Mouse (Mus musculus) cerebellum, adult 11 months (tissue): Measurements from ENCODE around the gene Aurkb.
A peak's percentile ranks its signal among the peaks of the same experiment; 100 is the strongest.
"Not testable (repeated sequence)": the region's sequence is repeated elsewhere in the genome, so short reads cannot be mapped to it uniquely, and the experiment has no call there.

Source experiments
- DNase-seq: peaks from one replicate; pipeline ENCODE4 v3.0.0; 2022

The Aurkb gene

DNA sequence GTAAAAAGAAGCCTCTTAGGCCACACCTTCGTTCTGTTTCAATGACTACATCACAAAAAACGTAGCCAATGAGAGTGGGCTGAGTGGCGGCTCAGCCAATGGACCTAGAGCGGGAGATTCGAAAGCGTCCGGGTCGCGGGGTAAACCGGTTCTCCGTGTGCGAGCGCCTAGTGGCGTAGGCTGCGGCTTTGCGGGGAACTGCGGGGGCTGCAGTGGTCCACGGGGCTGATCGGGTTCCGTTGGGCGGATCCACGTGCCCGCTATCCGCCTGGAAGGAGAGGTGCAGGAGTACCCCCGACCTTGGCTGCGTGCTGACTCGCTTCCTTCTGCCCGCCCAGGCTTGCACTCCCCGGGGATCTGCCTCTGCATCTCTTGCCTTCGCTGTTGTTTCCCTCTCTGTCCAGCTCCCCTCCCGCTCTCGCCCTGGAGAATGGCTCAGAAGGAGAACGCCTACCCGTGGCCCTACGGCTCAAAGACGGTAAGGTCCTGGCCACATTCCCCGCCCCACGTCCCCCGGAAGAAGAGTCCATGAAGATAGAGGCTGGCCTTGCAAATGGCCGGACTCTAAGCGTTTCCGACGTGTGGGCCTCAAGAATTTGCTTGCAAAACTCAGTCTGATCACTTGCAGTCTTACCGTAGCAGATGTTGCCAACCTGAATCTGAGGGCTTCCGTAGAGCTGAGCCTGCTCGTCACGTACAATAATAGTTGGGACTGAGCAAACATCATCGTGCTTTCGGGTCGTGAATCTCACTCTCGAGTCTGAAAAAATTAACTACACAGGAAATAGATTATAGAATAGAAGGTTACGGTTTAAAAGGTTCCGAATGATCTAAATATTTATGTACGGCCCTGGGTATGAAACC is at the start of gene Aurkb:
TSS of gene Aurkb (plus strand) at position 117 of the 864 bp plus-strand sequence.
- DNase-seq, result peak; percentile 61

DNA sequence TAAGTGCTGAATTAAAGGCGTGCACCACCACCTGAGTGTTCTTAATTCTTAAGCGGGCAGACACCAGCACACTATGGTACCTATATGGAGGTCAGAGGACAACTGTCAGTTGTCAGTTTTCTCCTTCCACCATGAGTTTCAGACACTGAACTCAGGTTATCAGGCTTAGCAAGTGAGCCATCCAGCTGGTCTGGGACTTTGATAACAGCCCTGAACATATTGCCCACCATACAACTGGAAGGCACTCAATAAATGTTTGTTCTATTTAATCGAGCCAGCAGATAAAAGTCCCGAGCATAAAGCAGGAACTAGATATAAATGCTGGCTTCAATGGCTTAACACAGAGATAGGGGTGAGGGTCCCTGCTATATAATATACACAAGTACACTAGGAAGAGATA is 48.4 kb upstream of the Aurkb start:
- no peak for DNase-seq

DNA sequence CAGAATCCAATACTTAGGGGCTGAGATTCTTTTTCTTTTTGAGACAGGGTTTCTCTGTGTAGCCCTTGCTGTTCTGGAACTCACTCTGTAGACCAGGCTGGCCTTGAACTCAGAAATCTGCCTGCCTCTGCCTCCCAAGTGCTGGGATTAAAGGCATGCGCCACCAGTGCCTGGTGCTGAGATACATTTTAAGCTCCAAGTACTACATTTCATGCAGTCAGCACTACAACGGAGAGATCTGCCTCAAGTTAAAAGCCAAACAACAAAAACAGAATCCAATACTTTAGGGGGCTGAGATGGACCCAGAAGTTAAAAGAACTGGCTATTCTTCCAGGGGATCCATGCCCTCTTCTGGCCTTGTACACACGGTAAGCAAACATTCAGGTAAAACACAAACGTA is 42.7 kb upstream of the Aurkb start:
- DNase-seq, result not testable (repeated sequence)

DNA sequence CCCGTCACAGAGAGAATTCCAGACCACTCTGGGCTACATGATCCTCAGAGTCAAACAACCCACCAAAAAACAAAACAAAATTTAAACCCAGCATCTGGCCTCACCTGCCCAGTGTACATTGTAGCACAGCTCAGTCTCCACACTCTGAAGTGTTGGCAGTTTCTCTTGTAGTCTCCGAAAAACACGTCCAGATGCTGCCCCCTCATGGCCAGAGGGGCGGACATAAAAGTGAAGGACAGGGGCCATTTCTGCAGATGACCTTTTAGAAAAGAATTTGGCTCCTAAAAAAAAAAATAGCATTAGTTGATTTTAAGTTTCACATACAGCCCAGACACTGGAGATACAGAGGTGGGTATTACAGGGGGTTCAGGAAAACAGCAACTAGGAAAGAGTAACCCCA is 41.9 kb upstream of the Aurkb start:
- DNase-seq, result no peak

DNA sequence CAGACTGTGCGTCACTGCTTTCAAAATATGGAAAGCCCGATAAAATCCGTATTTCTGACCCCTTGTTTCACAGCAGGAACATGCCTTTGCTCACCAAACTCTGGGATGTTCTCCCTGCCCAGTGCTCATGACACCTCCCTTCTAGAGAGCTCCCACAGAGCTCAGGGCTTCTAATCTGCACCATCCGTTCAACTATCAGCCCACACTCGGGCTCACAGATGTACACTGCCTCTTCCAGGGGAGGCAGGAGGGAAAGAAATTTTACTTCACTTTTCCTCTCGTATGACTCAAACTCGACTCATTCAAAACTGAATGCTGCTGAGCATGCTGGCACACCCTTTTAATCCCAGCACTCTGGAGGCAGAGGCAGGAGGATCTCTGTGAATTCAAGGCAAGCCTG is 40.3 kb upstream of the Aurkb start:
- DNase-seq, result no peak

DNA sequence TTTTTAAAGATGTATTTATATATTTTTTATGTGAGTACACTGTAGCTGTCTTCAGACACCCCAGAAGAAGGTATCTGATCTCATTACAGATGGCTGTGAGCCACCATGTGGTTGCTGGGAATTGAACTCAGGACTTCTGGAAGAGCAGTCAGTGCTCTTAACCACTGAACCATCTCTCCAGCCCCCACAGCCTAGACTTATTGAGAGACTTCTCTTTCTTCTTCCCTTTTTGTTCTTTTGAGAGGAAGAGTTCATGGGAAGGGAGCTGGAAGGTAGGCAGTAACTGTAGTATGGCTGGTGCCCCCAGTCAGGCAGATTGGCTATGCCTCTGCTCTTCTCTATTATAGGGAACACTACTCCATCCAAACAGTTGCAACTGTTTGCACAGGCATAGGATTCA is 38.9 kb upstream of the Aurkb start:
- not testable (repeated sequence) for DNase-seq

DNA sequence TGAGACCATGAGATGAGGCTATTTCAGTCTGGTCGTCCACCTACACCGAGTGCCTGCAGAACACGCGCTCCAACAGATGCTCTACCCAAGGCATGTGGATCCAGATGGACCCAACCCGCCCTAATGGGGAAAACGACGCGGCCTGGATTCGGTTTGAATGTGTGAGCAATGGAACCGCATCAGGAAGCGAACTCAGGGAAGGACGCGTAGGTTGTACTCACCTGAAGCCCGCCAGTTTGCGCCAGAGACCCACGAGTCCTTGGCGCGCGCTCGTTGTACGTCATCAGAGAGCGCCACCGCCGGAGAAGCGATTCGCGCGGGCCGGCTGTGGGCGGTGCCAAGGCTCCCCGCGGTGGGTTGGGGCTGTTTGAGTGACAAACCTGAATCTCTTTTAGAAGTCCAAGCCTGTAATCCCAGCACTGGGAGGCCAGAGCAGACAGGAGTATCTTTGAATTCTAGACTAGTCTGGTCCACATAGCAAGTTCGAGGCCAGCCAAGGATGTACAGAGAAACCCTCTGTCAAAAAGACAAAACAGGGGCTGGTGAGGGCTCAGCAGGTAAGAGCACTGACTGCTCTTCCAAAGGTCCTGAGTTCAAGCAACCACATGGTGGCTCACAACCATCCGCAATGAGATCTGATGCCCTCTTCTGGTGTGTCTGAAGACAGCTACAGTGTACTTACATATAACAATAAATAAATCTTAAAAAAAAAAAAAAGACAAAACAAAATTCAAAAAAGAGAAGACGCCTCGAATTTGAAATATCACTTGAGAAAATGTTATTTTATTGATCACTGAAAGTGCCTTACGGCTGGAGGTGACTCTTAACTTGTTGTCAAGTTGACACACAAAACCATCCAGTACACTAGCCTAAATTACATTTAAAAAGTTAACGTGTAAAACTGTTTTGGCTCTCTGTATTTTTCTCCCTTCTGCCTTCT is 37.0 kb upstream of the Aurkb start, which contains the start of gene Pfas:
TSS of gene Pfas (minus strand) at position 279 of the 940 bp plus-strand sequence.
- DNase-seq, result peak; percentile 90

DNA sequence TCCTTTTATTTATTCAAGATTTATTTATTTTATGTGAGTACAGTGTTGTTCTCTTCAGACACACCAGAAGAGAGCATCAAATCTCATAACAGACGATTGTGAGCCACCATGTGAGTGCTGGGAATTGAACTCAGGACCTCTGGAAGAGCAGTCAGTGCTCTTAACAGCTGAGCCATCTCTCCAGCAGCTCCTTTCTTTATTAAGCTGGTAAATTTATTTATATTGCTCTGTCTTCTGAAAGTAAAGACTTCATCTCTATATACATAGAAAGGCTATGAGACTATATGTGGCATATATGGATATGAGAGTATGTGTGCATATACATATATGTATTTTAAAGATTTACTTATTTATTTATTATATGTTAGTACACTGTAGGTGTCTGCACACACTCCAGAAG is 35.9 kb upstream of the Aurkb start:
- no peak for DNase-seq

DNA sequence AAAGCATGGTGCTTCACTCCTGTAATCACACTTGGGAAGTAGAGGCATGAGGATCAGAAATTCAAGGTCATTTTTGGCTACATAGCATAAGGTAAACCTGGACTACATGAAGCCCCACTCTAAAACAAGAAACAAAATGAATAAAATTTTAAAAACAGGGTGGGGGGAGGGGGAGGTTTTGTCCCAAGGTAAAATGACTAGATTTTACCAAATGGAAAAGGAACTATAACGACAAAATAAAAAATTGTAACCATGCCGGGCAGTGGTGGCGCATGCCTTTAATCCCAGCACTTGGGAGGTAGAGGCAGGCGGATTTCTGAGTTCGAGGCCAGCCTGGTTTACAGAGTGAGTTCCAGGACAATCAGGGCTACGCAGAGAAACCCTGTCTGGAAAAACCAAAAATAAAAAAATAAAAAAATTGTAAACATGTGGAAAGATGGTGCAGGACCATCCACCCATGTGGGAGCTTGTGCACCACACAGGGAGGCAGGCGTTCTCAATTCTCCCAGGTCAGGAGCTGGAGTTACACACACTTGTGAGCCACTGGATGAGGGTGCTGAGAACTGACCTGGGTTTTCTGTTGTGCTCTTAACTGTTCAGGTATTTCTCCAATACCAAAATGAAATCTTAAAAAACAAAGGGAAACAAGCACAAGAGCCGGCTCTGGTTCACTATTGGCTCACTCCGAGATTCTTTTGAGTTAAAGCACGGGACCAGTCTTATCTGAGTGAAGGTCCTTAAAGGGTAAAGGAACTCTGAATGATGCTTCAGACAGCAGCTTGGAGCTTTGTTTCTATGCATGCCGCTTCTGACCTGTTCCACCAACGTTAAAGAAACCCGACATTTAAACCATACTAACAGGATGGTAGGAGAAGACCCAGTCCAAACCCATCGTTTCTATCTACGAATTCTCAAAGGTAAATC is 34.8 kb upstream of the Aurkb start:
- DNase-seq, result no peak

DNA sequence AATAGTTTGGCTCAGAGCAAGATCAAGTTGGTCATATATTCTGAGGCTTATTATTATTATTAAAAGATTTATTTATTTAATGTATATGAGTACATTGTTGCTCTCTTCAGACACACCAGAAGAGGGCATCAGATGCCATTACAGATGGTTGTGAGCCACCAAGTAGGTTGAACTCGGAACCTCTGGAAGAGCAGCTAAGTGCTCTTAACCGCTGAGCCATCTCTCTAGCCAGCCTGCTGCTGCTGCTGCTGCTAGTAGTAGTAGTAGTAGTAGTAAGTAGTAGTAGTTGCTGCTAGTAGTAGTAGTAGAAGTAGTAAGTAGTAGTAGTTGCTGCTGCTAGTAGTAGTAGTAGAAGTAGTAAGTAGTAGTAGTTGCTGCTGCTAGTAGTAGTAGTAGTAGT is 34.0 kb upstream of the Aurkb start:
- not testable (repeated sequence) for DNase-seq

DNA sequence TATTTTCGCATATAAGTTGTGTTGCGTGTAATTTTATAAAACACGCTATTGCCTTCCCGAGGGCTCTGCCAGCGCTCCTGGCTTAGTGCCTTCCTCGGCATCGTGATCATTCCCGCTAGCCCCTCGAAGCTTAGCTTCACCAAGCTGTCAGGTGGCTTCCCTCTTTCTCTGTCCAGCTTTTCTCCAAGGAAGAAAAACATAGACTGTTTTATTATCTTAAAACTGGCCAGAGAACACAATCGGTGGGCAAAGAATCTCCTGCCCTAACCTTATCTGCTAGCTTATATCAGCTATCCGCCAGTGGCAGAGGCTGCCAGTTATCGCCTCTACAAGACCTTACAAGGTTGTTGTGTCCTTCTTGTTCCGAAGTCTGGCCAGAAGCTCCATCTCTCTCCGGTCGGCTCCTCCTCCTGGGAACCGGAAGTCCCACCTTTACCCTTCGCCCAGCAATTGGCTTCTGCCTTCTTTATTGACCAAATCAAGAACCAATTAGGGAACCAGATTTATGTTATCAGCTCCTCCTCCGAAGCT is 33.3 kb upstream of the Aurkb start:
- DNase-seq, result peak; percentile 80

DNA sequence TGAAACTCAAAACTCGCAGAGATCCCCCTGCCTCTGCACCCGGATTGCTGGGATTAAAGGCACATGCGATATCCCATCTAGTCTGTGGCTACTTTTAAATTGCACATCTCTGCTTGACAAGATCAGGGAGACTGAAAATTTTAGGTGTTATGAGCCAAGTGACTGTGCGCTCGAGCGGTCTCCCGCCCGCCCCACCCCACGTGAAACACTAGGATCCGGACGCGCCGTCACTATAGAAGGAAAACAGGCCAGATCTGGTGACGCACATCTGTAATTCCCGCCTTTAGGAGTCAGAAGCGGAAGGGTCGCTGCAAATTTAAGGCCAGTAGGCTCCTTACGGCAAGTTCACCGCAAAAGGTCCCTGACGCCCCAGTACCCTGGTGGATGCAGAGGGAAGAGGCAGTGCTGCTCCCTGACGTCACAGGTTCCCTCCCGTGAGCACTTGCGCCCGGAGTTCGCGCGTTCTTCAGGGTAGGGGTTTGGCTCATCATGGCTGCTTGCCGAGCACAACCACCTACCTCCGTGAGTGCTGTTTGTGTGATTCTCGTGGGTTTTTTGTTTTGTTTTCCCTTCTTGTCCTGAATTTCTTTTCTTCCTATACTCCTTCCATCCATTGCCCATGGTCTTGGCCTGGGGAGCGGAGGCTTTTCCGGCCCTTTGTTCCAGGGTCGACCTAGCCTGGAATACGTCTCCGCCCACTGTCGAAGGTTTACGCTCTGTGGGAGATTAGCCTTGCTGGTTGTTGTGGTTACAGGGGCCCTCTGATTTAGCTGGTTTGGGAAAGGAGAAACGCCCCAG is 29.6 kb upstream of the Aurkb start, which contains the start of gene Ctc1:
TSS of gene Ctc1 (plus strand) at position 268 of the 798 bp plus-strand sequence.
- DNase-seq, result peak; percentile 85

DNA sequence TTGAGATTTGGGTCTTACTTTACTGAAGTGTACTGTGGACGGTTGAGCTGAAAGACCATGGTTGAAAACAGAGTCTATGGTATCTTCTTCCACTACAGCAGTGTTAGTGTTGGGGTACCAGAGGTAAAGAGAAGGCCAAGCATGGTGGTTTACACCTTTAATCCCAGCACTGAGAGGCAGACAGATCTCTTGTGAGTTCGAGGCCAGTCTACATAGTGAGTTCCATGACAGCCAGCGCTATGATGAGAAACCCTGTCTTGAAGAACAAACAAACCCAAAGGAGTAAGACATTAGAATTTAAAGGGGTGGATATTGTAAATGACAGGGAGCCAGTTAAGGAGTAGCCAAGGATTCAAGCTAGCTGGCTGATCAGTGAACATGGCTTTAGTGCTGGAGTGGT is 28.7 kb upstream of the Aurkb start:
- DNase-seq, result no peak

DNA sequence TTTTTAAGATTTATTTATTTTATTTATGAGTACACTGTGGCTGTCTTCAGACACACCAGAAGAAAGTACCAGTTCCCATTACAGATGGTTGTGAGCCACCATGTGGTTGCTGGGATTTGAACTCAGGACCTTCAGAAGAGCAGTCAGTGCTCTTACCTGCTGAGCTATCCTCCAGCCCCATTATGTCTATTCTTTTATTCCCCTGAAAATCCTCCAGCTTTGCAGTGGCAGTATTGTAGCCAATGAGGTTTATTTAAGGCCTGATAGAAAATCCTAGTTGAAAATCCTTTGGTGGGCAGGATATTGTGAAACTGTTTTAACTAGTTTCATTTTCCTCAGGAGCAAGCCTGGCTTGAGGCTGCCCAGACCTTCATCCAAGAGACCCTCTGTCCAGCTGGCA is 24.8 kb upstream of the Aurkb start:
- DNase-seq, result no peak

DNA sequence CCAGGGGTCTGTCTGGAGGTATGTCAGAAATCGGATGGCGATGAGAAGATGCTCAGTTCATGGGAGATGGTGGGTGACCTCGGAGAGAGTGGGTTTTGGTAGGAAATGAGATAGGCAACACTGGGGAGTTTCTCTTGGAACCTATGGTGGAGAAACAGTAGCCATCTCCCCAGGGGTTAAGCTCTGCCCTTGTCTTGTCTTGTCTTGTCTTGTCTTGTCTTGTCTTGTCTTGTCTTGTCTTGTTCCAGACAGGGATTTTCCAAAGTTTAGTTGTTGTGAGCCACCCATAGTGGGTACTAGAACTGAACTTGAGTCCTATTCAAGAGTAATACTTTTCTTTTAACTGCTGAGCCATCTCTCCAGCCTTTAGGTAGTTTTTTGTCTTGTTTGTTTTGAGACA is 18.9 kb upstream of the Aurkb start:
- DNase-seq, result no peak

DNA sequence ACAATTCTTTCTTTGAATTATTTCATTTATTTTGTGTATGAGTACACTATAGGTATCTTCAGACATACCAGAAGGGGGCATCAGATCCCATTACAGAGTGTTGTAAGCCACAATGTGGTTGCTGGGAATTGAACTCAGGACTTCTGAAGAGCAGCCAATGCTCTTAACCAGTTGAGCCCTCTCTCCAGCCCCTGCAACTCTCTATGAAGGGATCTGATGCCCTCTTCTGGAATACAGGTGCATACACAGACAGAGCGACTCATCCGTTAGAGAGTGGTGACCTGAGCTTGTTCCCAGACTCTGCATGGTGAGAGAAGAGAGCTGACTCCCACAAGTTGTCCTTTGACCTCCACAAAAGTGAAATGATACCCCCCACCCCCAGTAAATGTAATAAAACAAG is 16.6 kb upstream of the Aurkb start:
- DNase-seq, result no peak

DNA sequence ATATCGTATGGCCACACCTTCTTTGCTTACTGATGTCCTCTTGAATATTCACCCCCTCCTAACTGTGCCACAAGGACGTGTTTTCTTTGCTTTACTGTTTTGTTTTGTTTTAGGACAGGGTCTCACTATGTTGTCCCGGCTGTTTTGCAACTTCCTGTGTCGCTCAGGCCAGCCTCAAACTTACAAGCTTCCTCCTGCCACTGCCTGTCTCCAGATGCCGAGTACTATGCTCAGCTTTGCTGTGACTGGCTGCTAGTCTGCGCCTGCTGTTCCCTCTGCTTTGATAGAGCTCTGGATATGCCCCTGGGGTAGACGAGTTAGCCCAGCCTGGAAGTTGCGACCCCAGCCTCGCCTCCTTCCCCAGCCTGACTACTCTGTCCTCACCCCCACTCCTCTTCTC is 11.9 kb upstream of the Aurkb start:
- DNase-seq, result no peak

DNA sequence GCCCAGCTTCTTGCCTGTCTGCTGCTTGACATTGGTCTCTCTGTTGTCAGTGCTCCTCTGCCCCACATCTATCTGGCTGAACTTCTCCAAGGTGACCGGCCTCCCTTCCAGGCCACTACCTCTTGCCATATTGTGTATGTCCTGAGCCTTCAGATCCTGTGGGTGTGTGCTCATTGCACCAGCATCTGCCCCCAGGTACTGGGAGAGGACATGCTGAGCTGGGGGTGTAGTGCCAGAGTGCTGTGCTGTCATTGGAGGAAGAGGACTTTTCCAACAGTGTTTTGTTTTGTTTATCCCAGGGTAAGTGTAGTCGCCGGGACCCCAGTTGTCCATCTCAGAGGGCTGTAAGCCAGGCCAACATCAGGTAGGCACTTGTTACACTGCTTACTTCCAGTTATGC is 10.9 kb upstream of the Aurkb start:
- no peak for DNase-seq

DNA sequence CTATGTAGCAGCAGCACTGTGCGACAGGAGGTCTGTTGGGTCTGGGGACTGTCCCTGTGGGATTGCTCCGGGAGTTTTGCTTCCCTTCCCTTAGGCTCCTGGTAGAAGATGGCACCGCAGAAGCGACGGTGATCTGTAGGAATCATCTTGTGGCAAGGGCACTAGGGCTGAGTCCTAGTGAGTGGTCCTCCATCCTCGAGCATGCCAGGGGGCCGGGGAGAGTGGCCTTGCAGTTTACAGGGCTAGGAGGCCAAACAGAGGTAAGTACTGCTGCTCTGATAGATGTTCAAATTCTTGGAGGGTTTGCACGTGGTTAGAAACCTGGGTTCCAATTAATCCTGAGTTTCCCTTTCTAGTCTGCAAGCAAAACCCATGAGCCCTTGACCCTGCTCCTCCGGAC is 10.0 kb upstream of the Aurkb start:
- no peak for DNase-seq

DNA sequence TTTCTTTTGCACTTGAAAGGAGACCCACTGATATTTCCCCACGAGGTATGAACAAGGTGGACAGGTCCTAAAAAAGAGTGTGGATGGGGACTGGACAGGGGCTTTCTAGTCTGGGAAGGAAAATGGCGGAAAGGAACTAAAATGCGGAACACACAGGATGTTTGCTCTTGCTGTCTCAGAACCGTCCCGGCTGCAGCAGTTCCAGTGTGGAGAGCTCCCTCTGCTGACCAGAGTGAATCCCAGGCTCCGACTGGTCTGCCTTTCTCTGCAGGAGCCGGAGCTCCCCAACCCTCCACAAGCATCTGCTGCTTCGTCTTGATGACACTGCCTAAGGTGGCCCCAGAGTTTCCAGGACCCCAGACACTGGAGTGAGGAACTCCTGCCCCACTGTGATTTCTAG is 9.6 kb upstream of the Aurkb start:
- peak; percentile 87 for DNase-seq

DNA sequence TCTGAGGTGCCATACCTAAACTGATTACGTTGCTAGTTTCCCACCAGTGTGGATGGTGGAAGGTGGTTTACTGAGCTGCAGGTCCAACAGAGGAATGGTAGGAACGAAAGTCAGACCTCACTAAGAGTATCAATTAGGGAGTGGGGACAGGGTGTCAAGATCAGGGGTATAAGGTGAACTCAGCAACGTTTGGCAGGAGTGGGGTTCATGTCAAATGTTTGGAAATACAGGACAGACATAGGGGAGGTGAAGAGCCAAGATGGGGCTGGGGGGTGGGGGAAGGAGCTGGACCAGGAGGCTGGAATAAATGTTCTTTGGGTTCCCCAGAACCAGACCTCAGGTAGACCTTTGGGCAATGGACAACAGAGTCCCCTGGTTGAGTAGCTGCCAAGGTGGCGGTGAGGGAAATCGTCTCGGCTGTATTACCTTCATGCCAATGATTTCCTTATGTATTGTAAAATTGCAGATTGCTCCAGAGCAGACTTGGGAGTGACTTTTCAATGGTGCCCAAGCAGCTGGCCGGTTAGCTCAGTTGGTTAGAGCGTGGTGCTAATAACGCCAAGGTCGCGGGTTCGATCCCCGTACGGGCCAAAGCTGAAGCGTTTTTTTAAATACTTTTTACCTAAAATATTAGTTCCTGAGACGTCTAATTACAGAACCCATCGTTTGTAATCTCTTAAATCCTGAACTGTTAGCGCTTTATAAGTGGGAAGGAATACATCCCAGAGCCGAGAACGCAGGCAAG is 8.8 kb upstream of the Aurkb start:
- peak; percentile 90 for DNase-seq
